Mouse (Mus musculus): ENCODE results near the gene Cdkn2aipnl. TPM values are rescaled to one million over a fixed set of nuclear protein-coding genes. Genes with fewer than 3 reads are reported as not detected.

Gene Cdkn2aipnl
- polyA plus RNA-seq, 1 experiment from 2014 or later, result 114 TPM

GRCm38 (mm10) chr11:51999611-52000289, 32.3 kb downstream of the Cdkn2aipnl start:
- 0% methylated on average over 29 of the region's 29 CpGs for WGBS
- Histone ChIP-seq H3K9me3 (no peaks in the 10 kb centered on the region), H3K4me2 (peak overlapping the region; percentile 75), H3K4me1 (peaks cover 43% of the 10 kb centered on the region), H3K4me3 (replicated peaks) (peak overlapping the region; percentile 97), H3K9ac (peak overlapping the region; percentile 97), H3K36me3 (replicated peaks) (peaks cover 30% of the 10 kb centered on the region), H3K27ac (peak overlapping the region; percentile 97), H3K27me3 (no peaks in the 10 kb centered on the region)
- peak; percentile 28 for ATAC-seq (ENCODE audit: low FRiP score)

- no peaks in the 10 kb centered on the region for H3K27me3 ChIP-seq
- peaks cover 47% of the 10 kb centered on the region for H3K4me1 ChIP-seq
- peak; percentile 85 for ATAC-seq (ENCODE audit: low FRiP score)
- under 1% methylated on average over 53 of the region's 63 CpGs for WGBS
- H3K9ac ChIP-seq, result peak within 1 kb of the TSS; percentile 97
- H3K4me3 ChIP-seq (replicated peaks), result peak within 1 kb of the TSS; percentile 97
- no peaks in the 10 kb centered on the region for H3K9me3 ChIP-seq
- peaks cover 23% of the 10 kb centered on the region for H3K36me3 ChIP-seq (replicated peaks)
- peak within 1 kb of the TSS; percentile 97 for H3K27ac ChIP-seq
- peak within 1 kb of the TSS; percentile 75 for H3K4me2 ChIP-seq
These were observed 33.0 kb downstream of the Cdkn2aipnl start, which contains the start of gene Ube2b for GRCm38 (mm10) chr11:52000290-52000962. Gene Ube2b (minus strand): TSS chr11:52000762.

- Histone ChIP-seq H3K27me3 (no peaks in the 10 kb centered on the region), H3K4me1 (peaks cover 50% of the 10 kb centered on the region), H3K36me3 (replicated peaks) (peaks cover 14% of the 10 kb centered on the region), H3K4me2 (peak overlapping the region; percentile 38), H3K9ac (no peak overlapping the region), H3K27ac (peak overlapping the region; percentile 97), H3K9me3 (no peaks in the 10 kb centered on the region), H3K4me3 (replicated peaks) (peak overlapping the region; percentile 97)
- no peak for ATAC-seq (ENCODE audit: low FRiP score)
- WGBS, result 55% methylated on average over 10 of the region's 10 CpGs
These were observed 33.9 kb downstream of the Cdkn2aipnl start for GRCm38 (mm10) chr11:52001341-52001740.

- Histone ChIP-seq H3K36me3 (replicated peaks) (peaks cover 9% of the 10 kb centered on the region), H3K4me1 (peaks cover 48% of the 10 kb centered on the region), H3K4me3 (replicated peaks) (no peak overlapping the region), H3K9ac (no peak overlapping the region), H3K27me3 (no peaks in the 10 kb centered on the region), H3K27ac (no peak overlapping the region), H3K9me3 (no peaks in the 10 kb centered on the region), H3K4me2 (no peak overlapping the region)
- ATAC-seq (ENCODE audit: low FRiP score), result no peak
- 96% methylated on average over 8 of the region's 8 CpGs for WGBS
These were observed 34.4 kb downstream of the Cdkn2aipnl start for GRCm38 (mm10) chr11:52001861-52002260.

- Histone ChIP-seq H3K4me2 (peak overlapping the region; percentile 62), H3K4me3 (replicated peaks) (peak overlapping the region; percentile 83), H3K9ac (no peak overlapping the region), H3K27me3 (no peaks in the 10 kb centered on the region), H3K36me3 (replicated peaks) (no peaks in the 10 kb centered on the region), H3K9me3 (no peaks in the 10 kb centered on the region), H3K27ac (peak overlapping the region; percentile 88), H3K4me1 (peaks cover 37% of the 10 kb centered on the region)
- 82% methylated on average over 13 of the region's 13 CpGs for WGBS
- ATAC-seq (ENCODE audit: low FRiP score), result no peak
These were observed 35.5 kb downstream of the Cdkn2aipnl start for GRCm38 (mm10) chr11:52002842-52003504.

- WGBS, result 23% methylated on average over 4 of the region's 4 CpGs
- Histone ChIP-seq H3K4me3 (replicated peaks) (peak overlapping the region; percentile 83), H3K36me3 (replicated peaks) (no peaks in the 10 kb centered on the region), H3K27me3 (no peaks in the 10 kb centered on the region), H3K9ac (peak overlapping the region; percentile 82), H3K9me3 (no peaks in the 10 kb centered on the region), H3K4me2 (peak overlapping the region; percentile 62), H3K27ac (peak overlapping the region; percentile 88), H3K4me1 (peaks cover 32% of the 10 kb centered on the region)
- ATAC-seq (ENCODE audit: low FRiP score), result no peak
These were observed 36.0 kb downstream of the Cdkn2aipnl start for GRCm38 (mm10) chr11:52003505-52003771.

- Histone ChIP-seq H3K9ac (peak within 1 kb of the TSS; percentile 82), H3K36me3 (replicated peaks) (no peaks in the 10 kb centered on the region), H3K4me1 (peaks cover 27% of the 10 kb centered on the region), H3K4me3 (replicated peaks) (peak within 1 kb of the TSS; percentile 83), H3K9me3 (no peaks in the 10 kb centered on the region), H3K4me2 (peak within 1 kb of the TSS; percentile 62), H3K27ac (peak within 1 kb of the TSS; percentile 88), H3K27me3 (no peaks in the 10 kb centered on the region)
- WGBS, result under 1% methylated on average over 51 of the region's 51 CpGs
- peak; percentile 85 for ATAC-seq (ENCODE audit: low FRiP score)
These were observed 36.5 kb downstream of the Cdkn2aipnl start, which contains the start of gene Cdkl3 for GRCm38 (mm10) chr11:52003772-52004528. Gene Cdkl3 (plus strand): TSS chr11:52004221.

- Histone ChIP-seq H3K36me3 (replicated peaks) (no peaks in the 10 kb centered on the region), H3K9me3 (no peaks in the 10 kb centered on the region), H3K27me3 (no peaks in the 10 kb centered on the region), H3K9ac (no peak overlapping the region), H3K4me1 (peaks cover 23% of the 10 kb centered on the region), H3K27ac (no peak overlapping the region), H3K4me2 (0 out of 2 replicates have a peak overlapping the region, but pooled peaks have one; percentile 10), H3K4me3 (replicated peaks) (no peak overlapping the region)
- no peak for ATAC-seq (ENCODE audit: low FRiP score)
- 78% methylated on average over 2 of the region's 2 CpGs for WGBS
These were observed 38.1 kb downstream of the Cdkn2aipnl start for GRCm38 (mm10) chr11:52005586-52005985.

GRCm38 (mm10) chr11:52011011-52011410, 43.5 kb downstream of the Cdkn2aipnl start:
- Histone ChIP-seq H3K4me1 (no peaks in the 10 kb centered on the region), H3K4me2 (no peak overlapping the region), H3K9ac (no peak overlapping the region), H3K27me3 (no peaks in the 10 kb centered on the region), H3K9me3 (no peaks in the 10 kb centered on the region), H3K4me3 (replicated peaks) (no peak overlapping the region), H3K27ac (no peak overlapping the region), H3K36me3 (replicated peaks) (0 out of 2 replicates have a peak, but pooled peaks cover 5% of the 10 kb centered on the region)
- WGBS, result 89% methylated on average over 11 of the region's 11 CpGs
- no peak for ATAC-seq (ENCODE audit: low FRiP score)

GRCm38 (mm10) chr11:52011541-52011940, 44.1 kb downstream of the Cdkn2aipnl start:
- no peaks in the 10 kb centered on the region for H3K9me3 ChIP-seq
- H3K4me3 ChIP-seq (replicated peaks), result no peak overlapping the region
- H3K27ac ChIP-seq, result no peak overlapping the region
- 80% methylated on average over 5 of the region's 5 CpGs for WGBS
- H3K27me3 ChIP-seq, result no peaks in the 10 kb centered on the region
- no peak overlapping the region for H3K9ac ChIP-seq
- no peaks in the 10 kb centered on the region for H3K4me1 ChIP-seq
- no peak for ATAC-seq (ENCODE audit: low FRiP score)
- no peak overlapping the region for H3K4me2 ChIP-seq
- 0 out of 2 replicates have a peak, but pooled peaks cover 5% of the 10 kb centered on the region for H3K36me3 ChIP-seq (replicated peaks)

GRCm38 (mm10) chr11:52018217-52018616, 50.8 kb downstream of the Cdkn2aipnl start:
- Histone ChIP-seq H3K9me3 (no peaks in the 10 kb centered on the region), H3K4me2 (no peak overlapping the region), H3K9ac (no peak overlapping the region), H3K4me1 (no peaks in the 10 kb centered on the region), H3K4me3 (replicated peaks) (no peak overlapping the region), H3K27me3 (no peaks in the 10 kb centered on the region), H3K36me3 (replicated peaks) (no peaks in the 10 kb centered on the region; the same call in 1 of the 2 replicates), H3K27ac (no peak overlapping the region)
- ATAC-seq (ENCODE audit: low FRiP score), result no peak
- 87% methylated on average over 9 of the region's 9 CpGs for WGBS

All from forebrain, embryonic 12.5 days (tissue).